Mouse (Mus musculus) forebrain, postnatal 0 days (tissue): ENCODE measurements around the gene Esr1. TPM values are rescaled to one million over a fixed set of nuclear protein-coding genes. Genes with fewer than 3 reads are reported as not detected.

Experiments used
- ATAC-seq: fragments of 200-750 bp; cut with Nextera tagmentation; 2 replicates; pipeline ENCODE4 v1.8.0; 2017; ENCODE audit warnings: mild to moderate bottlenecking, moderate library complexity
- DNase-seq: peaks from one replicate; pipeline ENCODE4 v3.0.0-alpha.2; 2015
- H3K27ac ChIP-seq: fragments of 300-500 bp; sonication (generic); 2 replicates; pipeline ENCODE4 v1.5.1; 2014; ENCODE audit warnings: low read depth, mild to moderate bottlenecking, antibody characterized with exemption, low read length, moderate library complexity, mixed read lengths
- H3K27me3 ChIP-seq: fragments of 300-500 bp; sonication (generic); 2 replicates; pipeline ENCODE4 v1.6.1; 2014; ENCODE audit warnings: mild to moderate bottlenecking, low read length, mixed read lengths; ENCODE audit not compliant: insufficient read depth
- H3K36me3 ChIP-seq: fragments of 300-500 bp; sonication (generic); 2 replicates; pipeline ENCODE4 v1.6.1; 2014; ENCODE audit warnings: mild to moderate bottlenecking, moderate library complexity; ENCODE audit not compliant: insufficient read depth
- H3K4me1 ChIP-seq: fragments of 300-500 bp; sonication (generic); 2 replicates; pipeline ENCODE4 v1.6.1; 2014; ENCODE audit warnings: antibody characterized with exemption; ENCODE audit not compliant: insufficient read depth
- H3K4me2 ChIP-seq: fragments of 300-500 bp; sonication (generic); 2 replicates; pipeline ENCODE4 v1.6.1; 2014; ENCODE audit warnings: low read depth, mild to moderate bottlenecking, moderate library complexity
- H3K4me3 ChIP-seq: fragments of 300-500 bp; sonication (generic); 2 replicates; pipeline ENCODE4 v1.5.1; 2014; ENCODE audit warnings: low read depth, low read length, mixed read lengths
- H3K9ac ChIP-seq: fragments of 300-500 bp; sonication (generic); 2 replicates; pipeline ENCODE4 v1.6.1; 2014; ENCODE audit warnings: mild to moderate bottlenecking
- H3K9me3 ChIP-seq: fragments of 300-500 bp; sonication (generic); 2 replicates; pipeline ENCODE4 v1.6.1; 2016; ENCODE audit warnings: low read length
- CTCF ChIP-seq: sonication (generic); IDR thresholded peaks from 2 replicates; pipeline ENCODE4 v1.5.1; 2016; ENCODE audit warnings: antibody characterized with exemption, control low read depth, low read depth
- WGBS: fragments of 180-500 bp; shearing (Covaris S2); extraction: QIAGEN DNeasy Blood & Tissue Kit; methylation state at CpG from one replicate; pipeline ENCODE4 v1.1.7; 2014; 5-methylcytosine and 5-hydroxymethylcytosine counted together
- polyA plus RNA-seq: library from polyadenylated mRNA; unstranded; fragments of >200 nt; fragmentation: Nextera tagmentation; extraction: Ambion mirVana; gene quantifications from 2 replicates; pipeline ENCODE4 v1.2.1, GENCODE M21; 2015
- total RNA-seq: library from RNA; depleted of rRNA; stranded (reverse); fragments of >200 nt; gene quantifications from 2 replicates; pipeline ENCODE4 v1.2.3, GENCODE M21; 2014

Esr1 gene
- total and polyA plus RNA-seq, 2 experiments from 2014 or later, result 1.2 to 1.3 TPM

GRCm38 (mm10) chr10:4620596-4621504, 9.5 kb downstream of the Esr1 start:
- H3K4me3 ChIP-seq, result no peak overlapping the region
- no peaks in the 10 kb centered on the region for H3K9me3 ChIP-seq
- H3K4me2 ChIP-seq, result no peak overlapping the region
- WGBS, result 75% methylated on average over 24 of the region's 24 CpGs
- no peak overlapping the region for H3K9ac ChIP-seq
- H3K27ac ChIP-seq, result no peak overlapping the region
- H3K27me3 ChIP-seq, result no peaks in the 10 kb centered on the region
- DNase-seq, result no peak
- H3K36me3 ChIP-seq, result no peaks in the 10 kb centered on the region
- H3K4me1 ChIP-seq, result no peaks in the 10 kb centered on the region
- no peak for TF ChIP-seq CTCF
- ATAC-seq, result no peak

GRCm38 (mm10) chr10:4621505-4621815, 10.1 kb downstream of the Esr1 start:
- Histone ChIP-seq H3K9ac (no peak overlapping the region), H3K9me3 (no peaks in the 10 kb centered on the region), H3K27me3 (no peaks in the 10 kb centered on the region), H3K4me3 (no peak overlapping the region), H3K27ac (no peak overlapping the region), H3K36me3 (no peaks in the 10 kb centered on the region), H3K4me2 (no peak overlapping the region), H3K4me1 (no peaks in the 10 kb centered on the region)
- WGBS, result 66% methylated on average over 5 of the region's 5 CpGs
- no peak for TF ChIP-seq CTCF
- no peak for DNase-seq
- ATAC-seq, result no peak

- Histone ChIP-seq H3K27ac (no peak overlapping the region), H3K4me3 (no peak overlapping the region), H3K4me1 (no peaks in the 10 kb centered on the region), H3K9ac (no peak overlapping the region), H3K9me3 (no peaks in the 10 kb centered on the region), H3K36me3 (no peaks in the 10 kb centered on the region), H3K4me2 (no peak overlapping the region), H3K27me3 (no peaks in the 10 kb centered on the region)
- DNase-seq, result no peak
- ATAC-seq, result no peak
- TF ChIP-seq CTCF, result no peak
Measured at GRCm38 (mm10) chr10:4623319-4623718, 11.9 kb downstream of the Esr1 start.

GRCm38 (mm10) chr10:4624581-4624980, 13.2 kb downstream of the Esr1 start:
- Histone ChIP-seq H3K27me3 (no peaks in the 10 kb centered on the region), H3K4me2 (no peak overlapping the region), H3K36me3 (no peaks in the 10 kb centered on the region), H3K27ac (no peak overlapping the region), H3K4me1 (no peaks in the 10 kb centered on the region), H3K9me3 (no peaks in the 10 kb centered on the region), H3K4me3 (no peak overlapping the region), H3K9ac (no peak overlapping the region)
- DNase-seq (no peak), ATAC-seq (no peak)
- WGBS, result 94% methylated on average over 4 of the region's 4 CpGs
- no peak for TF ChIP-seq CTCF

GRCm38 (mm10) chr10:4625300-4625699, 13.9 kb downstream of the Esr1 start:
- WGBS, result 81% methylated on average over 6 of the region's 6 CpGs

GRCm38 (mm10) chr10:4626432-4626831, 15.0 kb downstream of the Esr1 start:
- no peaks in the 10 kb centered on the region for H3K9me3 ChIP-seq
- no peak overlapping the region for H3K9ac ChIP-seq
- H3K36me3 ChIP-seq, result no peaks in the 10 kb centered on the region
- no peak overlapping the region for H3K4me2 ChIP-seq
- 85% methylated on average over 7 of the region's 7 CpGs for WGBS
- no peak for DNase-seq
- H3K27me3 ChIP-seq, result no peaks in the 10 kb centered on the region
- peak; percentile 32 for TF ChIP-seq CTCF
- no peaks in the 10 kb centered on the region for H3K4me1 ChIP-seq
- ATAC-seq, result no peak
- H3K4me3 ChIP-seq, result no peak overlapping the region
- no peak overlapping the region for H3K27ac ChIP-seq

More at GRCm38 (mm10) chr10:4625300-4625699, 13.9 kb downstream of the Esr1 start:
- Histone ChIP-seq H3K4me3 (no peak overlapping the region), H3K9ac (no peak overlapping the region), H3K36me3 (no peaks in the 10 kb centered on the region), H3K27ac (no peak overlapping the region), H3K4me2 (no peak overlapping the region), H3K4me1 (no peaks in the 10 kb centered on the region), H3K9me3 (no peaks in the 10 kb centered on the region), H3K27me3 (no peaks in the 10 kb centered on the region)
- no peak for TF ChIP-seq CTCF
- no peak for DNase-seq
- no peak for ATAC-seq

- H3K4me2 ChIP-seq, result no peak overlapping the region
- H3K4me1 ChIP-seq, result no peaks in the 10 kb centered on the region
- H3K36me3 ChIP-seq, result no peaks in the 10 kb centered on the region
- DNase-seq (no peak), ATAC-seq (no peak)
- no peak overlapping the region for H3K4me3 ChIP-seq
- H3K9ac ChIP-seq, result no peak overlapping the region
- no peak overlapping the region for H3K27ac ChIP-seq
- no peaks in the 10 kb centered on the region for H3K27me3 ChIP-seq
- H3K9me3 ChIP-seq, result no peaks in the 10 kb centered on the region
- no peak for TF ChIP-seq CTCF
- 91% methylated on average over 8 of the region's 8 CpGs for WGBS
Measured at GRCm38 (mm10) chr10:4626996-4627395, 15.6 kb downstream of the Esr1 start.
